Mouse (Mus musculus): ENCODE data around the gene Wapl.
A peak's percentile ranks its signal among the peaks of the same experiment; 100 is the strongest.

The Wapl gene

DNA sequence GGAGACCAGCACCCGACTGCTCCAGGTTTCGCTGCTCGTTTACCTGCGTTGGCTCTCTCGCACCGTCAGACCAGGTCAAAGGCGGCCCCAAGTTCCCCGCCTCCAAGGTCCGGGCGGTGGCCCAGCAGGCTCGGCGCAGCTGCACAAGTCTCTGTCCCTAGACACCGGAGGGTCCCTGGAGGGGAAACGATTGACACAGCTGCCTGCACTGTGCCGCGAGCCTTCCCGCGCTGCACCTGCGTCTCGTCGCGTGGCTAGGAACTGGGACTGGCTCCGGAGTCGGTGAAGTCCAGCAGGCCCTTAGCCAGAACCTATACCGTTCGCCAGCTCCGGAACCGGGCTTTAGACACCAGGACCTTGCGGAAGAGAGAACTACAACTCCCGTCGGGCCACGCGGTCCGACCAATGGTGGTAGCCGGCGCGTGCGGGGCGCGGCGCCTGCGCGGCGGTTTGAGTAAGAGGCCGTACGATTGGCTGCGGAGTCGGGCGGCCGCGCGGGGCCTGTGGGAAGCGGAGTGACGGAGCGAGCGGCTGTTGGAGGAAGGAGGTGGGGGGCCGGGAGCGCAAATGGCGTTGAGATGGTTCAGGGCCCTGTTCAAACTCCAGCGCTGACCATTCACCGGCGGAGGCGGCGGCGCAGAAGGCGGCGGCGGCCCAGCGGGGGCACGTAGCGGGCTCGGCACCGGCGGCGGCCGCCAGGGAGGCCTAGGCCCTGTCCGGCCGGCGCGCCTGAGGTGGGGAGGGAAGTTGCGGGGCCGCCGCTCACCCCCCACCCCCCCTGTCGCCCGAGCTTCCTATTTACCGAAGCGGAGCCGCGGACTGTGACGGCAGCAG lies at the start of gene Wapl:
Gene Wapl, plus strand, starts transcription at position 534 of the 834 bp plus-strand sequence.
- peak; percentile 94 for DNase-seq (ENCODE audit: low read depth, low spot score)

DNA sequence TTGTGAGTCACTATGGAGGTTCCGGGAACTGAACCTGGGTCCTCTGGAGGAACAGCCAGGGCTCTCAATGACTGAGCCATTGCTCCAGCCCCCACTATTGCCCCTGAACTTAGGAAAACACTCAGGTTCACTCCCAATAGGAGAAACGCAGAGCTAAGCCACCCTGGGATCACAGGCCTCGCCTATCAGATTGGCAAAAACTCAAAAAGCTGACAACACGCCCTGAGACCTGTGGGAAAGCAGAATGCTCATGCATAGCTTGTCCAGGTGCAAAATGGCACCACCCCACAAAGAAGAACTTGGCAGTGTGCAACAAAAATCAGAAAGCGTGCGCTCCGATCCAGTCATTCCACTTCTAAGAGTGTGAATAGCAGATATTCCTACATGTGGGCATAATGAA lies 46.9 kb upstream of the Wapl start:
- DNase-seq (ENCODE audit: low read depth, low spot score): no peak

DNA sequence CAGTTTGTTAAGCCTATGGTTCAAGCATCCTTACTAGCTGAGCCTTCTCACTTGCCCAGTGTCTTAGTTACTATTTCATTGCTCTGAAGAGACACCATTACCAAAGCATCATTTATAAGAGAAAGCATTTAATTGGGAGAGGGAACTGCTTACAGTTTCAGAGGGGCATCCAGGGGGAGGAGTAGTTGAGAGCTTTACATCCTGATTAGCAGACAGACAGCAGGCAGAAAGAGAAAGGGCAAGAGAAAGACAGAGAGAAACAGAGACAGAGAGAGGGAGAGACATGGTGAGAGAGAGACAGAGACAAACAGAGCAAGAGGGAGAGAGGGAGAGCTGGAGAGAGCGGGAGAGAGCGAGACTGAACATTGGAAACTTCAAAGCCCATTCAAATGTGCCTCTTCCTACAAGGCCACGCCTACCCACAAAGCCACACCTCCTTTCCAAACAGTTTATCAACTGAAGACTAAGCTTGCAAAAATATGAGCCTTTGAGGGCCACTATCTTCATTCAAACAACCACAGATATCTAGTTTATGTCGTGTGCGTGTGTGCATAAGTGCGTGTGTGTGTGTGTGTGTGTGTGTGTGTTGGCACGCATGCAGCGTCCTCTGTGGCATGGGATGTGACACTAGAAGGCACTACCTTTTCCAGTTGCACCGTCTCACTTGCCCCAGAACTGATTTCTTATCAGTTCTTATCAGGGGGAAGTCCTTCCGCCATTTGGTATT lies 40.8 kb upstream of the Wapl start:
- DNase-seq (ENCODE audit: low read depth, low spot score): peak; percentile 34

DNA sequence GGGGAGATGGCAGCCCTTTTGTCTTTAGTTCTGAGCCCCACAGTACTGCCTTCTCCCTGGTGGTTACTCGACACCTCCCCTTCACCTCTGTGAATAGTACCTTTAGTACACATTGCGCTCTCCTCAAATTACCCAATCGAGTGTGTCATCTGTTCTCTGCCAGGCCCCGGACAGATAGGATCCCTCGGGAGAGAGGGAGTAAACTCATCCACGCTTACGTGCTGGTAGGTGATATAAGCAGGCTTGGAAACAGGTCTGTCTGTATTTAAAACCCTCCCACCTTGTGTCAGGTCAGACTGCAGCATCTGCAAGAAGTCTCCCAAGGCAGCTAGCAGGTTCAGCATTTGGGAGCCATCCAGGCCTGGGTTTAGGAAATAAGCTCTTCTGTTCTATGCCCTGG lies 38.5 kb upstream of the Wapl start:
- DNase-seq (ENCODE audit: low read depth, low spot score): no peak

DNA sequence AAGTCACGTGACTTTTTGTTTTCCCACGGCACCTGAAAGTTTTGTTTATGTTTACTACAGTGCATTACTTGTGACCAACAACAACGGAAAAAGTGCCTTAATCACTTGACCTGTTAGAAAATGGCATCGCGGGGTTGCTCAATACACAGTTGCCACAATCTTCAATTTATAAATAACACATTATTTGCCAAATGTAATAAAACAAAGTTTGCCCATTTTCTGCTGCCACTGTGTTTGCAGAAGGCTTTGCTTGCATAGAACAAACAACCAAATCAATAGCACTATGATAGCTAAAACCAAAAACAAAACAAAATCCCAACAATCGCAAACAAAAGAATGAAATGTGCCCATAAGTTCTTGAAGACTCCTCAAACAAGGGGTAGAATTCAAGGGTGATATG lies 38.0 kb upstream of the Wapl start:
- no peak for DNase-seq (ENCODE audit: low read depth, low spot score)

DNA sequence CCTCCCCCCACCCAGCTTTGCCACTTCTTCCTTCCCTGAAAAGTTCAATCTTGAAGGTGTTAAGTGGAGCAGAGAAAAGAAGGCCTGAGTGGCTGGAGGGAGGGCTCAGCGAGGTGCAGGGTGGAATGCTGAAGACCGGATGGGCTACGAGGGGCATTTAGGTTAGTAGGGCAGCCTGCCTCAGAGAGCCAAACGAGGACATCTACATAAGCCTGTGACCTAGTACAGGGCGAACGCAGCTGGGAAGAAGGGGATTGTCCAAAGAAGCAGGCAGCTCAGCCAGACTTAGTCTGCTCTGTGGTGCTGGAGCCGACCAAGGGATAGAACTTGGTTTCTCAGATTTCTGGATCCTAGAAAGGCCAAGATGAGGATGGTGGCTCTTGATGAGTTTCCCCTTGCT lies 29.6 kb upstream of the Wapl start:
- no peak for DNase-seq (ENCODE audit: low read depth, low spot score)

DNA sequence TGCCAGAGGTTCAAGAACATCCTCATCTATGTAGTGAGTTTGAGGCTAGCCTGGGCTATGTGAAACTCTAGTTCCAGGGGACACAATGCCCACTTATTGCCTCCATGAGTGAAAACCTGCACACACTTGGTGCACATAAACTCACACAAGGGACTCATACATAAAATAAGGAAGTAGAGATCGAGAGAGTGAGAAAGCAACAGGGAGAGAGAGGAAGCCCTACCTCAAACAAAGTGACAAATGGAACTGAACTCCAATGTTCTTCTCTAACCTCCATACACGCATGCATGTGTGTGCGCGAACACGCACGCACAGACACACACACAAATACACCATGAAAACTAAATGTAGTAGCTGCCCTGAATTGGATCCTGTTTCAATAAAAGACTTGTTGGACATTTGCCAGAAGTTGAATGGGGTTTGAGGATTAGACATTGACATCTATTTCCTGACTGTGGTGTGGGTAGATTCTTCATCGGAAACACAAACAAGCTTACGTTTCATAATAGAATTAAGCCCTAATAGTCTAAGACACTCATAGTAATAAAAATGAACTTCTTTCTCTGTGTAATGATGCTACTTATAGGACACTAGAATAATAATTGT lies 25.8 kb upstream of the Wapl start:
- no peak for DNase-seq (ENCODE audit: low read depth, low spot score)

DNA sequence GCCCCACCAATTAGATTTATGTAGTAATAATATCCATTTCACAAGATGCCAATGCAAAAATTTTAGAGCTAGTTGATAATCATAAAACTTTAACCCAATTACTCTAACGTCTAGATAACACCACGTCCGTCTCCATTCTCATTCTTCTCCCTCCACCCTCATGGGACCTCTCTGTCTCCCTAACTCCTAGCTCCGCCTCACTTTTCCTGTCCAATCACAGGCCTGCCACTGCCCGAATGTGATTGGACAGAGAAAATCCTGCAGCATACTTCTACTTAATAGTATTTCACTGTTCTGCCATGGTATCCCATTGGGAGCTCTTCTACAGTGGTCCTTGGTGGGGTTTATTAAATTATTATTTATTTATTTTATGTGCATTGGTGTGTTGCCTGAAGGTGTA lies 16.6 kb upstream of the Wapl start:
- DNase-seq (ENCODE audit: low read depth, low spot score): no peak

DNA sequence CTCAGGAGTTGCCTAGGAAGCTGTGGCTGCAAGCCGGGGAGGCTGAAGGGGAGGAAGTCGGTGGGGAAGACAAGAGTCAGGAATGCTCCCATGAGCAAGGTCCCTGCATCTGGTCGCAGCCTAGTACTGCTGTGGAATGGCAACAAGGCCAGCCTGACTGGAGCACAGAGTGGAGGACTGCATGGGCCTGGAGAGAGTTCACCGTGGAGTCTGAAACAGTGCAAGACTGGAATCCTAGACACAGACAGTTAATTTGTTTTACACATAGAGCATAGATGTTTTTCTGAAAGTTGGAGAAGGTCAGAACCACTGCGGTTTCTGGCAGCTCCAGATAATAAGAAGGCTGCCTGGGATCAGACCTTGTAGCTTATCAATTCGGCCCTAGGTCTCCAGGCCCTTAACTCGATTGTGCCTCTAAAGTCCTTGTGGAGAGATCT lies 13.4 kb upstream of the Wapl start:
- peak; percentile 57 for DNase-seq (ENCODE audit: low read depth, low spot score)

DNA sequence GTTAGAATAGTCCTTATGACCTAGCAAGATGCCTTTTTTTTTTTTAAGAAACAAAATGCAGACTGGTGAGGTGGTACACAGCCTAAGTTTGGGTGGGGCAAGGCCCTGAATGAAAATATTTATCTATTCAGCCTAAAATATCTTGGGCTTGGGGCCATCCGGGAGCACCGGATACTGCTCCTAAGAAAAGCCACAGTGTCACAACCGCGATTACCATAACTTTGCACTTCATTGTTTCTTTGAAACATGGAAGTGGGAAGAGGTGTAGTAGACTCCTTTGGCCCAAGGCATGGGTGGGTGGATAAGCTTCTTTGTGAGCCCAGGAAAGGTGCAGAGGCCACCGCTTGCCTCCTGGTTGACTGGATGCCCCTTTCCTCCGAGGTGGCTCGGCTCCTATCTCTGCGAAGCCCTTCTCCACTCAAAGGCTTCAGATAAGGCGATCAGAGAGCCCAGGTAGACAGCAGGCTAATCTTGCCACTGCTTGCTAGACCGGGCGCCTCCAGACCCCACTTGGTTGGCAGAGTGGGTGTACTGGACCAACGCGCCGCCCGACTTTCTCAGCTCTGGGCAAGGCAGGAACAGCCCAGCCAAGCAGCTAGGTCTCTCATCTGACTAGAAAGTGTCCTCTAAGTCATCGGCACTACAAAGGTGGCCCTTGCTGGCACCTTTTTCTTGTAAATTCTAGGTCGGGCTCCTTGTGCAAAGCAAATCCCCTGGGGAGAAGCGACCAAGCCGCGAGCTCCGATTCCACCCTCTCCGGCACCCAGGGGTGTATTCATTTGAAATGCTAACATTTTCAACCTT lies 12.7 kb upstream of the Wapl start:
- DNase-seq (ENCODE audit: low read depth, low spot score): peak; percentile 40

DNA sequence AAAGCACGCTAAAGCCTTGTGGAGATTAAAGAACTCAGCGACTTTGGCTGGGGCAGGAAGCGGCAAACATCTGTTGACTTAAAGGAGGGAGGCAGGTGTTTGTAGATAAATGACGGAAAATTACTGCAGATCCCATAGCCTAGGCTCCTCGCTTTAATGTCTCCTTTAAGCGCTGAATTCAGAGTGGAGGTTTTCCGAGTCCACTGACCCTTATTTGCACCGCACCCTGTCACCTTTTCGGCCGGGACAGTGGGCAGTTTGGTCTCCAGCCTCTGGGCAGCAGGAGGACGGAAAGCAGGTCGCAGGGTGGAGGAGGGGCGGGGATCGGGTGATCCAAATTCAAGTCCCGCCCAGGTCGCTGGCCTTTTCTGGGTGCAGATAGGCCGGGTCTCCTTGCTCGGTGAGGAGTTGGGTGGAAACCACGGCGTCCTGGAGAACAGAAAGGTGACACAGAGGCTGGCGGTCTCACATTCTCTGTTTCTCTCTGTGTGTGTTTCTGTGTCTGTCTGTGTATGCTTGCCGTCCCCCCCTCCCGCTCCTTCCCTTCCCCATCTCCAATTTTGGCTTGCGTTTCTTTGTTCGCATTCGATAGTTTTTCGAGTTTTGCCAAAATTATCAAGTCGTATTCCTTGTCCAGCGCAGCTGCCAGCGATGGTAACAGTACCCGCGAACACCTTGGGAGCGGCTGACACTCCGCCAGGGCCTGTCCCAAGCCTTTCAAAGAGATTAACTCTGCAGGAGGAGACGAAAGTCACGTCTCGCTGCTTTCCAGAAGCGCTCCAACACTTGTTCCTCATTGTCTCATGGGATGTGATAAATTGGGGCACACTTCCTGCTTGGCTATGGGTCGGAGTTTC lies 11.9 kb upstream of the Wapl start:
- DNase-seq (ENCODE audit: low read depth, low spot score): peak; percentile 74

DNA sequence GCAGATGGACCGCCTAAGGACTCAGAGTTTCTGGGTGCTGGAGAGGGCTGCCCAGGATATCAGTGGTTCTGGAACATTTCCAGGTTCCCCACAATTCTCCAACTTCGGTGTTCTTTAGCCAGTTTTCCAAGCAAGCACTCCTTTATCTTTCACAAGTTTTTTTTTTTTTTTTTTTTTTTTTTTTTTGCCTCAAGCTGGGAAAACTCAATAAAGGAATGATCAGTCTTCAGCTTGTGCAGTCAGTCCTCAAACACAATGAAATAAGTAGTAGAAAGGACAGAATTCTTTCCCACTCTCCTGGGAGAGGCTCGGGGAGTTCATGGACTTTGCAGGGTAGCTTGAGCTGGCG lies 11.3 kb upstream of the Wapl start:
- DNase-seq (ENCODE audit: low read depth, low spot score): no peak

DNA sequence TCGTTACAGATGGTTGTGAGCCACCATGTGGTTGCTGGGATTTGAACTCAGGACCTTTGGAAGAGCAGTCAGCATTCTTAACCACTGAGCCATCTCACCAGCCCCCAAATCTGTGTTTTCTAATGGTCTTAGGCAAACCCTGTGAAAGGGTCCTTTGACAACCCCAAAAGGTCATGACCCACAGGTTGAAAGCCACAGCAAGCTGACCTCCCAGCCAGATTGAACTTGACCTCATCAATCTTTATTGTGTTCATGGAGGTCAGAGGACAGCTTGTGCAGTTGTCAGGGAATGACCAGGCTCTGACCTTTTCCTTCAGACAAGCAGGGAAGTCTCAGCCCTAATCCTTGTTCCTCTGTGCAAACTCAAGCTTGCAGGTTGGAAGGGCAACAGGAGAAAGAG lies 10.3 kb upstream of the Wapl start:
- DNase-seq (ENCODE audit: low read depth, low spot score): no peak

DNA sequence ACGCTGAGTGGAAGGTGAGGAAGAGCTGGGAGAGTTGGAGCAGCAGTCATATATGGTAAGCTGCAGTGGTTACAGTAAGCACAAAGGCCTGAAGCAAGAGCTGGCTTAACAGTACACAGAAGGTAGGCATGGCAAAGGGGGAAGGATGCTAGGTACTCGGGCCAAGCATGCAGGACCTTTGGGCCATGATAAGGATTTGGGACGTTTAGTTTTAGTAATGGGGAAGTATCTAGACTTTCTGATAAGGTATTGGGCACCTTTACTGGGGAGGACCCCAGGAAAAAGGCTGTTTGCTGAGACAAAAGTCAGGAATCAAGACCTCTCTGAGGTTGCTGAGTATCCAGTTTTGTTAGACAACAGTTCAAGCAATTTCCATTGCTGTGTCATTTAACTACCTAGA lies 4.6 kb upstream of the Wapl start:
- no peak for DNase-seq (ENCODE audit: low read depth, low spot score)

DNA sequence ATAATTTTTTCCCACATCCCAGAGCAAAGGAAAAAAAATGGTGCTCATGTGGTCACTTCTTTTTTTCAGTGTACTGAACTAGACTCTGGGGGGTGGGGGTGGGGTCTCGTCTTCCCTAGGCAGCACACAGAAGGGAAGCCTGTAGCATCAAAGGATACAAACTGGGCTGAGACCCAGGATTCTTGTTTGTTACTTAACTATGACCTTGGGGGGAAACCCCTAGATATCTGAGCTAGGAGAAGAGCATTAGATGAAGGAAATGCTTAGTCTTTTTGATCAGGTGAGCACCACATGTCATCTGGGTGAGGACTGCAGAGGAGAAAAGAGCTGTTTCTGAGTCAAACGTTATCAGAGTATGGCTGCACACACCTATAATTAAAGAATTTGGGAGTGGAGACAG lies 3.5 kb upstream of the Wapl start:
- DNase-seq (ENCODE audit: low read depth, low spot score): no peak

DNA sequence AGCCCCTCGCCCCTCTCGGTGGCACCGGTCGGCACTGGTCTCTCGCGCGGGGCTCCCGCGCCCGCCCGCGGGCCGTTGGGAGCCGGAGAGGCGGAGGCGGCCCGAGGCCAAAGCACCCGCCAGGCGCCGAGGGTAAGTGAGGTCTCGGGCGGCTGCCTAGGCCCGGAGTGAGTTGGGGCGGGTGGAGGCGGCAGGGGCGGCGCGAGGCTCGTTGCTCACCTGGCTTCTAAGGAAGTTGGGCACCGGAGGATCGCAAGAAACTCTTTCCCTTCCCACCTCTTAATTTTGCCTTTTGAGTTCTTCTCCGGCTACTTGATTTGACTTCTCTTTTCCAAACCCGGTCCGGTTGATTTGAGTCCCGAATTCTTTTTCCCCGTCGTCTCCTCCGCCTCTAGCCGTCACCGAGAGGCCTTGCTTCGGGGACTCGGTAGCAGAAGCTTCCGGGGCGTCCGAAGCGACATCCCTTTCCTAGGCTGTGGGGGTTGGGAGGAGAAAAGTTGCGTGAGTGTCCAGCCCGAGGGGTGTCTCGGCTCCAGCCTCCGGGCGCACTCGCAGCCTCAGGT lies 582 bp downstream of the Wapl start:
- DNase-seq (ENCODE audit: low read depth, low spot score): peak; percentile 55

DNA sequence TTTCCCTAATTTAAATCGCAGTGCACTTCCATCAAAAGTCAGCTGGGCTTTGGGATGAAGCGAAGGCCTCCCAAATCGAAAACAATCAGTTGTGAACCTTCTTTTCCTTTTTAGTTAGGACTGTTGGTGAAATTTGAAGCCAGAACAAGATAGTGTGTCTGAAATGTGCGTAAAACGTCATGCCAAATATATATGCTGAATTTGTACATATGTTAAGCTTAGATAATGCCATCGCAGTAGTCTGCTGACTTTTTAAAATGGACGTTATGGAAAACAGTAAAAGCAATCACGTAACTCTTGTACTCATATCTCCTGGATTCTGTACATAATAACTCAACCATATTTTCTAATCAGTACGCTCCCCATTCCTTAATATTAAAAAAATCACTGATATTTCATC lies 1.2 kb downstream of the Wapl start:
- peak; percentile 28 for DNase-seq (ENCODE audit: low read depth, low spot score)

DNA sequence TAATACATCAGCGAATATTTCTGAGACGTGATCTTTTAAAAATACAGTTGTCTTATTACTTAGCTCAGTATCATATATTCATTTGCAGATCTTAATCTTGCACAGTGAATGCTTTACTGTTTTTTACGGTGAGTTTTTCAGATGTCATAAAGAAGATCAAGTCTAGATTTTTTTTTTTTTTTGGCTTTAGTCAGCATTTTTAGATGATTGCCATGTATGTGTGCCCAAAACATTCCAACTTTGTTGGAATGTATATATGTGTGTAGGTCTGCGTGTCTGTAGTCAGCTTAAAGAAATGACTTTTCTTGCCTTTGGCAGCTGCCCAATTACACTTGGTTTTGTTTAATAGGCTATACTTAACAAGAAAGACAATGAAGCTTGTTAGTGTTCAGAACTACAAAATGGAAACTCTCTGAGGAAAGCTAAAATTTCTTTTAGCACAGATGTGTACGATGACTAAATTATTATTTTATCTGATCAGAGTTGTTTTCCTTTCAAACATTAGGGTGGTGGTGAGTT lies 1.7 kb downstream of the Wapl start:
- DNase-seq (ENCODE audit: low read depth, low spot score): peak; percentile 20

DNA sequence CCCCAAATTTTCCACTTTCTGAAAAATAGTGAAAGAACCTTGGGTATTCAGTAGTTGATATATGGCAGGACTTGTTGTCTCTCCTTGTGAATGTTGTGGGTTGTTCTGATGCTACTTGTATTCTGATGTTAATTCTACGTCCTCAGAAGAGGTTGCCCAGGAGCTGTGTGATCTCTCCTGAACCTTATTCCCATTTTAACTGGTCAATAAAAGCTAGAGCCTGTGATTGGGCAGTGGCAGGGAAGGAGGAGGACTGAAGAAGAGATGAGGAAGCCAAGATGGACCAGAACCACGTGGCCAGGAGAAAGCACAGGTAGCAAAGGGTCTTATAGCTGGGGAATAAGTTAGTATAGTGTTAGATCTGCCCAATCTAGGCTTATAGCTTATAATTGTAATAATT lies 7.1 kb downstream of the Wapl start:
- no peak for DNase-seq (ENCODE audit: low read depth, low spot score)

DNA sequence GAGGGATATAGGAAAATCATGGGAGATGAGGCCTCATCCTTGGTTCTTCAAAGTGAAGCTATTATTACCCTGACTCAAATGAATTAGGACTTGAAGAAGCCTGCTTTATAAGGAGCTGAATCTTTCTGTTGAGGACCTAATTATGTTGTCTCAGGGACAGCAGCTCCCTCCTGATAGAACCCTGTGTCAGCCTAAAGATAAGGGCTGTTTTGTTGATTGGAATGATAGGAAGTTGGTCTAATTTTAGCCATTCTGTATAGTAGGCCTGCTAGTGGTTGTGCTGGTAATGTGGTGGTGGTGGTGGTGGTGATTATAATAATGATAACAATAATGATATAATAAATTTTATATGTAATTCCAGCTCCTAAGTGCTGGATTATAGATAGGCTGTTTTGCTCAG lies 11.3 kb downstream of the Wapl start:
- DNase-seq (ENCODE audit: low read depth, low spot score): no peak

Data from c-Kit-negative CD71-positive TER-119-positive erythroid progenitor cells, embryonic 14.5 days (primary cell).